Mouse (Mus musculus) lung, postnatal 0 days (tissue): ENCODE measurements around the gene Gas2l3.

Source experiments
- CTCF ChIP-seq: IDR thresholded peaks from 2 replicates; pipeline ENCODE4 v1.5.1; 2016; ENCODE audit warnings: antibody characterized with exemption, mild to moderate bottlenecking
- EP300 ChIP-seq: IDR thresholded peaks from 2 replicates; pipeline ENCODE4 v1.6.1; 2016; ENCODE audit warnings: antibody characterized with exemption, mild to moderate bottlenecking, control low read depth

DNA sequence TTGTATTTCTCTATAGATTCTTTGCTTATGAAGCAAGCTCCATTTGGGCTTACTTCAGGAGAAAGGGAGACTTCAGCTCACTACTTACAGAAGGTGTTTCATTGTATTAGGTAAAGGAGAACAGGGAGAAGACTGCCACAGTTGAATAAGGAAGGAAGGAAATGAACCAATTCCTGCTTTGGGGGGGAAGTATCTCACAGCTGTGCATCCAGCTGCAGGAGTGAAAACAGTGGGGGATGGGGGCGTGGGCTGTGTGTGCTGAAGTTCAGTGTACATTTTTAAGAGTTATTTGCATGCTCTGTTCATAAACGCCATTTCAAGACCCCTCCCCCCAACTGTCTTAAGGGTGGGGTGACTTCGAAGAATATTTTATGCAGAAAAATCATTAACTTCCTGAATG is 10.0 kb upstream of the Gas2l3 start:
- TF ChIP-seq EP300 (no peak), CTCF (no peak)
